Mouse (Mus musculus) erythroblast, adult 5-6 weeks (primary cell): ENCODE data around the gene Smtnl2. TPM values are rescaled to one million over a fixed set of nuclear protein-coding genes. Genes with fewer than 3 reads are reported as not detected.
A peak's percentile ranks its signal among the peaks of the same experiment; 100 is the strongest.
"Not testable (repeated sequence)": the region's sequence is repeated elsewhere in the genome, so short reads cannot be mapped to it uniquely, and the experiment has no call there.

ENCODE experiments used
- ATAC-seq: replicated peaks from 2 replicates; pipeline ENCODE4 v1.8.0; 2016; ENCODE audit warnings: moderate number of reproducible peaks, mild to moderate bottlenecking, moderate TSS enrichment, inconsistent platforms; ENCODE audit not compliant: poor library complexity, low FRiP score, severe bottlenecking
- total RNA-seq, 2 experiments: library from RNA; stranded (forward) in 1 of 2; stranded (reverse) in 1 of 2; fragments of 150-400 nt in 1 of 2; fragments of 200-764, 138-1000 nt in 1 of 2; gene quantifications; 2 replicates each; pipeline versions ENCODE4 v1.2.3 to v1.2.4; 2015 to 2017; ENCODE audit warnings: low replicate concordance in 2 of 2

Smtnl2 gene
- total RNA-seq (2015; ENCODE audit: low replicate concordance) (not detected in 2 replicates), total RNA-seq (2017; ENCODE audit: low replicate concordance) (not detected in 2 replicates)

GRCm38 (mm10) chr11:72411093-72411921, at the start of gene Smtnl2:
TSS of gene Smtnl2 (minus strand) at chr11:72411713.
- ATAC-seq, result no peak

DNA sequence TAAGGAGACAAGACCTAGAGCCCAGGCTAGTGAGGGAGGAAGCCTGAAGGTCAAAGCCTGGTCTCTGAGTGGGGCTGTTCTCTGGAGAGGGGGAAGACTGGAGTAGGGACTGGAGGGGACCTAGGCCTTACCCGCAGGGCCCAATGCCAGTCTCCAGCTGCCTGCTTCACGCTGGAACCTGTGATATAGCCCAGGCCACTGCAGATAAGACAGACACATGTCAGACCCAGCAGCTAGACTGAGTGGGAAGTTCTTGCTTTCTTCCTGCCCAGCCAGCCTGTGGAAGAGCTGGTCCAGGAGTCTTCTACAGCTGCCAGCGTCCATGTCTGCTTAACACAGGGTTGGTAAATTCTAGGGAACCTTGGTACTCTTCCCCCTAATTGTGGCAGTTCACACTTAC, 47.0 kb upstream of the Smtnl2 start:
- ATAC-seq, result no peak

- ATAC-seq, result no peak
Measured at GRCm38 (mm10) chr11:72457995-72458496, 46.5 kb upstream of the Smtnl2 start.

DNA sequence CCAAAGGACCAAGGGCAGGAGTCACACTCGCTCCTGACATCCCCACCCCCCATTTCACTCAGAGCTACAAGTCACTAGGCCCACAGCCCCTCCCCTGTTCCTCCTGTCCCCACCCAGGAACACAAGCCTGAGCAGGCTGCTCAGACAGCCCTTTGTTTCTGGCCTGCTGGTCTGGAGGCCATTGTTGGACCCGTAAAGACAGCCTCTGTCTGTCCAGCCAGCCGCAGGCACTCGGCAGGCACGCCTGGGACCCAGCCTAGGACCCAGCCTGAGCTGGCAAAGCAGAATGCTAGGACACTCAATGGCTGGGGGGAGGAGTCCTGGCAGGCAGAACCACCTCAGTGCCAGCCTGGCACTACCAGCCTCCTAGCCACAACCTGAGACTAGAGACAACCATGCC, 44.2 kb upstream of the Smtnl2 start:
- ATAC-seq, result no peak

GRCm38 (mm10) chr11:72453105-72453953, 41.8 kb upstream of the Smtnl2 start:
- ATAC-seq, result no peak

GRCm38 (mm10) chr11:72452140-72452665, 40.7 kb upstream of the Smtnl2 start:
- no peak for ATAC-seq

DNA sequence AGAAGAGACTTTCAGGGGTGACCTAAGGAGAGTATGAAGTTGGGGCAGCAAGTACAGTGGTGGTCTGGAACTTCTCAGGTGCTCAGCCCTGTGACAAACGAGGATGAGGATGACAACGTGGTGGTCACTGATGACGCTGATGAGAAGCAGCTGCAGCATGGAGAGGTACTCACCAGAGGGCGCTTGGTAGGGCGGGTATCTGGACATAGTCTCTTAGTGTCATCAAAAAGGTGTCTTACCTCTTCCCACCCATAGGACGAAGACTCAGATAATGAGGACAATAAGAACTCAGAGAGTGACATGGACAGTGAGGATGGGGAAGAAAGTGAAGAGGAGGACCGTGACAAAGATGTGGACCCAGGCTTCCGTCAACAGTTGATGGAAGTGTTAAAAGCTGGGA, 36.0 kb upstream of the Smtnl2 start:
- no peak for ATAC-seq

DNA sequence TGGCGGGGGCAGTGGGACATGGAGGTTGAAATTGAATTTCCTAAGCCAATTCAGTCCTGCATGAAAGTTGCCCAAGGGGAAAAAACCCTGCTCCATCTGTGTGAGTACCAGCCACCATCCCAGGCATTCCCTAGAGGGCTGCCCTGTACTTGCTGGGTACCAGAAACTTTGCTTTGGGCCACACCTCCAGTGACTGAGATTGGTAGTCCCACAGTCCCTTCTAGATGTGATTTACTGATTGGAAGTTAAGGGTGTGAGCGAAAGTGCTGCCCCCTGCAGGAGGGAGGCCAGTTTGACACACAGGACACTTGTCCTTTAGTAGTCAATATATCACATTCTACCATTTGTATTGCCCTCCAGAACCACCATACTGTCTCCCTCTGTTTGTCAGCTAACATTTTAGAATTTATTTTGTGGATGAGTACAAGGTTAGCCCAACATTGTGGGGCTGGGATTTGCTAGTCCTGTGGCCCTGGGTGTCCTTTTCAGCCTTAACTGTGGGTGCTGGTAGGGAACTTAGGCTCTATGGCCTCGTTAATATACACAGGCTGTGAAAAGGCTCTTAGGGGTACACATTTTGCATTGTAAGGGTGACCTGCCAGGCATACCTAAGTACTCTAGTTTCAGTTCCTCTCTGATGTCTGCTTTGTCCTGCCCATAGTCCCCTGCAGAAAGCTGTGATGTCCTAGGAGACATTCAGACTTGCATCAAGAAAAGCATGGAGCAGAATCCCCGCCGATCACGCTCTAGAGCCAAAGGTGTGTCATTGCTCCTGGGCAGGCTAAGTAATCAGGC, 35.0 kb upstream of the Smtnl2 start:
- ATAC-seq, result no peak

DNA sequence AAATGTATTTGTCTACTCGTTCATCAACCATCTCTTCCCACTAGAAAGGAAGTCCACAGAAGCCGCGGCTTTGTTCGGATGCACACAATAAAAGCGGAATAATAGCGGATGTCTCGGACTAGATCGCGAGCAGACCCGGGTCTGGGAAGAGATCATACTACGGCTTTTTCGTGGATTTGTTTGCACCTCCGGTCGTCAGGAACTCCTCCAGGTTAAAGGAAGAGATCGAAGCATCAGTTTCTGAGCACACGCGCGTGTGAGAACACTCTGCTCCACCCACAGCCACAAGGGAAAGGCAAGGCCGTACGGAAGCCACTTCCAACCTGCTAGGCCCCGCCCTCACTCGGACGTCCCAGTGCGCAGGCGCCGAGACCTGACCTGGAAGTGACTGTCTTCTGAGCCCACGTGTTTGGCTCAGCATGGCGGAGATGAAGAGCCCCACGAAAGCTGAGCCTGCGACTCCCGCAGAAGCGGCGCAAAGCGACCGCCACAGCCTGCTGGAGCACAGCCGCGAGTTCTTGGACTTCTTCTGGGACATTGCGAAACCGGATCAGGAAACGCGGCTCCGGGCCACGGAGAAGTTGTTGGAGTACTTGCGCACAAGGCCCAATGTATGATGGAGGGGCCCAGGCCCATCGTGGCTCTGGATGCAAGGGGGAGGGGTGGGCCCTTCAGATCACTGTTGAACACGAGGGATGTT, 29.6 kb upstream of the Smtnl2 start, which contains the start of gene Mybbp1a:
Mybbp1a (plus strand) TSS at position 391 of the 700 bp plus-strand sequence.
- peak; percentile 97 for ATAC-seq

GRCm38 (mm10) chr11:72440597-72440964, 29.1 kb upstream of the Smtnl2 start:
- ATAC-seq, result not testable (repeated sequence)

DNA sequence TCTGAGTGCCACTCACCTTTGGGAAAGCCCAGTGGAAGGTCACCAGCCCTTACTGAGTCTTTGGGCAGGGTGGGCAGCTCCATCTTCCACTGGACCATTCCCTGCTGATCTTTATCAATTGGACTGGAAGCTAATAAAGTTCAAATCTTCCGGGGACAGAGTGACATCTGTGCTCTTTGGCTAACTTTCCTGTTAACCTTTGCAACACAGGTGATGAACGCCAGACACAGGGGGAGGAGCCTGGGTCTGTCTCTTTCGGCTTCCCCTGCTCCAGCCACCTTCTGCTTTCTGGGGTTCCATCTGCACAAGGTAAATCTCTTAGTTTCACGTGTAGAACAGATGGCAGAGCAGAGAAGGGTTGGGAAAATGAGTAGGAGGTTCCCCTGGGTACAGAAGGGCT, 26.9 kb upstream of the Smtnl2 start:
- no peak for ATAC-seq

GRCm38 (mm10) chr11:72436756-72437650, 25.5 kb upstream of the Smtnl2 start:
- ATAC-seq, result no peak

DNA sequence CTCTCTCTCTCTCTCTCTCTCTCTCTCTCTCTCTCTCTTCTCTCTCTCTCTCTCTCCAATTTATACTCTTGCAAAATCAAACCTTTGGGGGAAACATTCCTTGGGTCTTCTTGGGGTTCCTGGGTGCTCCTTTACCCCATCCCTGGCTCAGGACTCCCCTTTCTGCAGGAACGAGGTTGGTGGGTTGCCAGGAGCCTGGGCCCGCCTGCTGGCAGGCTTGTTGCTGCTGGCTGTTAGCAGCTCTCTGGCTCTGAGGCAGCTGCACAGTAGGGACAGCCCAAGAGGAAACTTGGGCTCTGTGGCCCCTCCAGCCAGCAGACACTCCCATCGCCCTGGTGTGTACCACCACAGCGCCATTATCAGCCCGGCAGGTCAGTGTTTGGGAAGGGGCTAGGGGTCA, 24.8 kb upstream of the Smtnl2 start:
- no peak for ATAC-seq

DNA sequence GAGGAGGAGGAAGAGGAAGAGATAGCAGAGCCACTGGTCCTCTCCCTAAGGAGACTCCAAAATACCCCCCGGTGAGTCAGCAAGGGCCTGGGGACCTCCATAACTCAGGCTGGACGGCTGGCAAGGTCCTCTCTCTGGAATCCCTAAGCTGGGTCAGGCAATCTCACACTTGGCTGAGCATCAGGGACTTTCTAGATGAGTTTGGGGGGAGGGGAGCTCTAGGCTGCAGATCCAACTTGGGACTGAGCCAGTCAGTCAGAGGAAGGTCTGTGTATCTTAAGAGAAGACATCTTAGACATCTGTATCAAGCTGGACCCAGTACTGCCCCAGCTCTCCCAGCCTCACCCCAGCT, 24.2 kb upstream of the Smtnl2 start:
- no peak for ATAC-seq

GRCm38 (mm10) chr11:72434963-72435693, 23.6 kb upstream of the Smtnl2 start, which contains the start of gene Ggt6:
TSS of gene Ggt6 (plus strand) at chr11:72435526.
- ATAC-seq, result no peak

DNA sequence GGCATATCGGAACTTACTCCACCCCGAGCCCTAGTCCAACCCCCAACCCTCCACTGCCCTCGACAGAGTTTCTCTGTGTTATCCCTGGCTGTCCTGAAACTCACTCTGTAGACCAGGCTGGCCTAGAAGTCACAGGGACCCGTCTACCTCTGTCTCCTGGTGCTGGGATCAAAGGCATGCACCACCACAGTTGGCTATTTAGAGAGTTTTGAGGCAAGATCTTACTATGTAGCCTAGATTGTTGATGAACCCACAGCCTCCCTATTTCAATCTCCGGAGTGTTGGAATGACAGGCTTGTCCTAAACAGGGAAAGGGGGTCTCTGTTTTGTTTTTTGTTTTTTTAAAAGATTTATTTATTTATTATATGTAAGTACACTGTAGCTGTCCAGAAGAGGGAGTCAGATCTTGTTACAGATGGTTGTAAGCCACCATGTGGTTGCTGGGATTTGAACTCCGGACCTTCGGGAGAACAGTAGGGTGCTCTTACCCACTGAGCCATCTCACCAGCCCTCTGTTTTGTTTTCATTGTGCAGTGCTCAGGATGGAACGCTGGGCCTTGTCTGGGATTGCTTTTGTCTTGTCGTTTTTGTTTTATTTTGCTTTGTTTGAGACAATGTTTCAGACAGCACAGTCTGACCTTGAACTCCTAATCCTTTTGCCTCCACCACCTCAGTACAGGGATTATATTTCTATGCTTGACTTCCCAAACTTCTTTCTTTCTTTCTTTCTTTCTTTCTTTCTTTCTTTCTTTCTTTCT, 19.0 kb upstream of the Smtnl2 start:
- ATAC-seq, result not testable (repeated sequence)

GRCm38 (mm10) chr11:72429288-72429690, 17.8 kb upstream of the Smtnl2 start:
- ATAC-seq, result peak; percentile 86
